Mouse (Mus musculus) ES-E14 (cell line): ENCODE results near the gene Bcl9l.

Experiments used
- CHD2 ChIP-seq: IDR thresholded peaks from 2 replicates; pipeline ENCODE4 v1.6.1; 2014; ENCODE audit warnings: mild to moderate bottlenecking, low read depth, low read length, inconsistent platforms
- HCFC1 ChIP-seq: IDR thresholded peaks from 2 replicates; pipeline ENCODE4 v1.6.1; 2012; ENCODE audit warnings: low read length, inconsistent platforms, borderline replicate concordance; ENCODE audit not compliant: insufficient read depth
- ZC3H11A ChIP-seq: IDR thresholded peaks from 2 replicates; pipeline ENCODE4 v1.6.1; 2012; ENCODE audit warnings: low read depth, mild to moderate bottlenecking, inconsistent platforms, low read length, borderline replicate concordance

- TF ChIP-seq HCFC1 (no peak), ZC3H11A (no peak), CHD2 (no peak)
These were observed 43.9 kb downstream of the Bcl9l start for GRCm38 (mm10) chr9:44526337-44527112.
